Mouse (Mus musculus) MEL (cell line): Measurements from ENCODE around the gene Gm11983.
"Not testable (repeated sequence)": the region's sequence is repeated elsewhere in the genome, so short reads cannot be mapped to it uniquely, and the experiment has no call there.

Experiments used
- BHLHE40 ChIP-seq: IDR thresholded peaks from 2 replicates; pipeline ENCODE4 v1.6.1; 2012; ENCODE audit warnings: low read depth, mild to moderate bottlenecking, inconsistent platforms, low read length, improper control_type of control experiment, borderline replicate concordance
- CTCF ChIP-seq, 3 experiments: IDR thresholded peaks in 2 of 3; conservative IDR thresholded peaks in 1 of 3; 2 replicates each; pipeline ENCODE4 v1.5.1; 2011 to 2012; ENCODE audit warnings: low read length in 3 of 3, low read depth in 2 of 3, mild to moderate bottlenecking in 2 of 3, improper control_type of control experiment in 1 of 3, inconsistent platforms in 1 of 3, mixed read lengths in 1 of 3, moderate library complexity in 1 of 3; ENCODE audit not compliant: control insufficient read depth in 1 of 3, insufficient read depth in 1 of 3, poor library complexity in 1 of 3, severe bottlenecking in 1 of 3
- EP300 ChIP-seq, 2 experiments: IDR thresholded peaks; 2 replicates each; pipeline ENCODE4 v1.6.1; 2011; ENCODE audit warnings: improper control_type of control experiment in 2 of 2, low read length in 2 of 2, low read depth in 1 of 2, mild to moderate bottlenecking in 1 of 2
- ETS1 ChIP-seq: IDR thresholded peaks from 2 replicates; pipeline ENCODE4 v1.6.1; 2012; ENCODE audit warnings: low read depth, mild to moderate bottlenecking, inconsistent platforms, low read length, improper control_type of control experiment, moderate library complexity
- GABPA ChIP-seq: IDR thresholded peaks from 2 replicates; pipeline ENCODE4 v1.6.1; 2012; ENCODE audit warnings: low read depth, mild to moderate bottlenecking, inconsistent platforms, low read length, improper control_type of control experiment, moderate library complexity
- GATA1 ChIP-seq: IDR thresholded peaks from 2 replicates; pipeline ENCODE4 v1.6.1; 2011; ENCODE audit warnings: low read depth, low read length, improper control_type of control experiment
- MAX ChIP-seq: IDR thresholded peaks from 2 replicates; pipeline ENCODE4 v1.6.1; 2011; ENCODE audit warnings: low read length, improper control_type of control experiment
- NRF1 ChIP-seq: IDR thresholded peaks from 2 replicates; pipeline ENCODE4 v1.6.1; 2014; ENCODE audit warnings: low read depth, mild to moderate bottlenecking, inconsistent platforms, low read length, improper control_type of control experiment, moderate library complexity; ENCODE audit not compliant: poor library complexity, insufficient read depth, severe bottlenecking
- POLR2A ChIP-seq, 2 experiments: IDR thresholded peaks; 2 replicates each; pipeline ENCODE4 v1.6.1; 2011 to 2012; ENCODE audit warnings: low read length in 2 of 2, mild to moderate bottlenecking in 2 of 2, control low read depth in 1 of 2, improper control_type of control experiment in 1 of 2, low read depth in 1 of 2, moderate library complexity in 1 of 2; ENCODE audit not compliant: control insufficient read depth in 1 of 2, insufficient read depth in 1 of 2, poor library complexity in 1 of 2
- TBP ChIP-seq: IDR thresholded peaks from 2 replicates; pipeline ENCODE4 v1.8.0; 2011; ENCODE audit warnings: low read depth, low read length, improper control_type of control experiment
- USF2 ChIP-seq, 2 experiments: IDR thresholded peaks; 2 replicates each; pipeline ENCODE4 v1.6.1; 2011 to 2012; ENCODE audit warnings: improper control_type of control experiment in 2 of 2, low read length in 2 of 2, borderline replicate concordance in 1 of 2, inconsistent platforms in 1 of 2, low read depth in 1 of 2, mild to moderate bottlenecking in 1 of 2; ENCODE audit not compliant: insufficient read depth in 1 of 2
- ZKSCAN1 ChIP-seq: IDR thresholded peaks from 2 replicates; pipeline ENCODE4 v1.6.1; 2012; ENCODE audit warnings: low read depth, mild to moderate bottlenecking, inconsistent platforms, low read length, improper control_type of control experiment, moderate library complexity

- TF ChIP-seq BHLHE40; CTCF (IDR thresholded peaks at IDR 0.05 in 2 of 3, conservative IDR thresholded peaks at IDR 0.05 in 1 of 3; ENCODE audit: control insufficient read depth in 1 of 3, insufficient read depth in 1 of 3, low read depth in 2 of 3, low read length in 3 of 3, poor library complexity in 1 of 3, severe bottlenecking in 1 of 3); GATA1; GABPA; TBP; NRF1; ZKSCAN1; ETS1; USF2 (IDR thresholded peaks at IDR 0.05; ENCODE audit: borderline replicate concordance in 1 of 2, insufficient read depth in 1 of 2, low read depth in 1 of 2, low read length in 2 of 2); MAX; POLR2A (IDR thresholded peaks at IDR 0.05; ENCODE audit: control insufficient read depth in 1 of 2, insufficient read depth in 1 of 2, low read depth in 1 of 2, low read length in 2 of 2, poor library complexity in 1 of 2); EP300 (IDR thresholded peaks at IDR 0.05; ENCODE audit: low read depth in 1 of 2, low read length in 2 of 2): not testable (repeated sequence)
Observed at GRCm38 (mm10) chr11:6802879-6803278, 34.6 kb downstream of the Gm11983 start.
